Mouse (Mus musculus): Measurements from ENCODE around the gene Olfr686. TPM values are rescaled to one million over a fixed set of nuclear protein-coding genes. Genes with fewer than 3 reads are reported as not detected.

The Olfr686 gene
- polyA plus RNA-seq, 1 experiment: not detected

DNA sequence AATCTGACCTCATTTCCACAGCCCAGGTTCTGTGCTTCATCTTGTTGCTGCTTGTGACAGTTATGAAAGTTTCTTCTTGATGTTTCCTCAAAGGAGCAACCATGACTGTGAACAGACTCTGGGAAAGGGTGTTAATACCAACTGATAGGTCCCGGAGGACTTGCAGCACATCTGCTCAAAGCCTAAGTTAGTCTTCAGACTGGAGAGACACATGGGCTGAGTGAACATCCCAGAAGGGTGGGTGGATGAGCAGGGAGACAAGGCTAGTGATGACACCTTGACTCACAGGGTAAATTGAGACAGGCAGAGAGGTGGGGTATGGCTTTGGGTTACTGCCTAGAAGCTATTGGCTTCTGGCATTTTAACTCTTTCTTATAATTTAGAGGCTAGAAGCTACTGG, 21.4 kb downstream of the Olfr686 start, which contains the start of gene Olfr685:
TSS of gene Olfr685 (minus strand) at position 101 of the 400 bp plus-strand sequence.
- no peak within 1 kb of the TSS for H3K27ac ChIP-seq (ENCODE audit: insufficient read depth, low read depth, low read length)
- no peak within 1 kb of the TSS for H3K4me3 ChIP-seq (ENCODE audit: insufficient read depth, low read depth, low read length)
- 67% methylated on average over 1 of the region's 1 CpGs for WGBS
- no peak for TF ChIP-seq CTCF (IDR thresholded peaks at IDR 0.05; ENCODE audit: insufficient read depth, low read depth, low read length)
- no peak for TF ChIP-seq POLR2A (IDR thresholded peaks at IDR 0.05; ENCODE audit: insufficient read depth, low read depth, low read length)
- H3K4me1 ChIP-seq (ENCODE audit: control insufficient read depth, insufficient read depth, low read length): no peaks in the 10 kb centered on the region

DNA sequence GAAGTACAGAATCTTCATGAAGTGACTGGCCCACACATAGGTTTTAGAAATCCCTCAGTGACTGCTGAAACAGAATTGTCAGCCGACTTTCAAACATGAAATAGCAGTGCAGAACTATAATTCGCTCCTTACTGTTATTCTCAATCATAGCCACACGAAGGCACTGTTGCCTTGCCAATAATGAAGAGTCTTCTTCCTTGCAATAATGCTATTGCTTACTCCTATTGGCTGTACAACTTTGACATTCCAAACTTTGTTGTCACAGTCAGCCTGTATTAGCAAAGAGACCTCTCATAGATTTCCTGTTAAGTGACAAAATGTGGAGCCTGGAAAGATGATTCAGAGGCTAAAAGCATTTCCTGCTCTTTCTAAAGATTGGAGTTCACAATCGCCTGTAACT, 36.5 kb downstream of the Olfr686 start:
- no peak overlapping the region for H3K4me3 ChIP-seq (ENCODE audit: insufficient read depth, low read depth, low read length)
- TF ChIP-seq CTCF (IDR thresholded peaks at IDR 0.05; ENCODE audit: insufficient read depth, low read depth, low read length) (no peak), POLR2A (IDR thresholded peaks at IDR 0.05; ENCODE audit: insufficient read depth, low read depth, low read length) (no peak)
- no peaks in the 10 kb centered on the region for H3K4me1 ChIP-seq (ENCODE audit: control insufficient read depth, insufficient read depth, low read length)
- 64% methylated on average over 4 of the region's 4 CpGs for WGBS
- no peak overlapping the region for H3K27ac ChIP-seq (ENCODE audit: insufficient read depth, low read depth, low read length)

DNA sequence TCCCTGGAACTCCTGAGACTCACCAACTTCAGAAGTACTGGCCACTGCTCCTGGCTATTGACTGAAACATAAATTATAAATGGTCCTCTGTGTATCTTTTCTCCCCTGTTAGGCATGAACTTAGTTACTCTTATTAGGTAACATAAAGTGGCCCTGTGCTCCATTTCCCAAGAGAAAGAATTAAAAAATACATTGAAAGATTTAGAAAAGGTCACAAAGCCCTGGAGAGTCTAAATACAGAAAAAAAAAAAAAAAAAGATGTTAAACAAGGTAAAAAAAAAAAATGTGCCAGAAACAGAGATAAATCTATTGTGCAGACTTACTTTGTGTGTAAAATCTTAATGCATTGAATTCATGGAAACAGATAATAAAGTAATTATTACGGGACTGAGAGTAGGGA, 43.7 kb downstream of the Olfr686 start, which contains the start of gene Olfr684:
TSS of gene Olfr684 (minus strand) at position 101 of the 400 bp plus-strand sequence.
- H3K27ac ChIP-seq (ENCODE audit: insufficient read depth, low read depth, low read length): no peak within 1 kb of the TSS
- H3K4me1 ChIP-seq (ENCODE audit: control insufficient read depth, insufficient read depth, low read length): no peaks in the 10 kb centered on the region
- WGBS: 71% methylated on average over 1 of the region's 1 CpGs
- no peak for TF ChIP-seq CTCF (IDR thresholded peaks at IDR 0.05; ENCODE audit: insufficient read depth, low read depth, low read length)
- no peak within 1 kb of the TSS for H3K4me3 ChIP-seq (ENCODE audit: insufficient read depth, low read depth, low read length)

Other genes with a start within 250 kb of the Olfr686 start
- gene Olfr670, start 244.9 kb downstream of the Olfr686 start, polyA plus RNA-seq (2012; ENCODE audit: insufficient read depth, insufficient read length, low replicate concordance, missing spikeins): not detected in 2 replicates
- gene Olfr671, start 228.4 kb downstream of the Olfr686 start, polyA plus RNA-seq (2012; ENCODE audit: insufficient read depth, insufficient read length, low replicate concordance, missing spikeins): not detected in 2 replicates
- gene Olfr672, start 205.5 kb downstream of the Olfr686 start, polyA plus RNA-seq (2012; ENCODE audit: insufficient read depth, insufficient read length, low replicate concordance, missing spikeins): not detected in 2 replicates
- not detected in 2 replicates for gene Olfr675, start 179.0 kb downstream of the Olfr686 start, polyA plus RNA-seq (2012; ENCODE audit: insufficient read depth, insufficient read length, low replicate concordance, missing spikeins)
- gene Olfr676, start 174.8 kb downstream of the Olfr686 start, polyA plus RNA-seq (2012; ENCODE audit: insufficient read depth, insufficient read length, low replicate concordance, missing spikeins): not detected in 2 replicates
- gene Olfr677, start 156.1 kb downstream of the Olfr686 start, polyA plus RNA-seq (2012; ENCODE audit: insufficient read depth, insufficient read length, low replicate concordance, missing spikeins): not detected in 2 replicates
- not detected in 2 replicates for gene Olfr678, start 143.0 kb downstream of the Olfr686 start, polyA plus RNA-seq (2012; ENCODE audit: insufficient read depth, insufficient read length, low replicate concordance, missing spikeins)
- not detected in 2 replicates for gene Olfr679, start 126.3 kb downstream of the Olfr686 start, polyA plus RNA-seq (2012; ENCODE audit: insufficient read depth, insufficient read length, low replicate concordance, missing spikeins)
- not detected in 2 replicates for gene Olfr680-ps1, start 114.7 kb downstream of the Olfr686 start, polyA plus RNA-seq (2012; ENCODE audit: insufficient read depth, insufficient read length, low replicate concordance, missing spikeins)
- gene Olfr681, start 90.6 kb downstream of the Olfr686 start, polyA plus RNA-seq (2012; ENCODE audit: insufficient read depth, insufficient read length, low replicate concordance, missing spikeins): not detected in 2 replicates
- gene Olfr683, start 60.5 kb downstream of the Olfr686 start, polyA plus RNA-seq (2012; ENCODE audit: insufficient read depth, insufficient read length, low replicate concordance, missing spikeins): not detected in 2 replicates
- gene Olfr684, start 43.8 kb downstream of the Olfr686 start, polyA plus RNA-seq (2012; ENCODE audit: insufficient read depth, insufficient read length, low replicate concordance, missing spikeins): not detected in 2 replicates
- gene Olfr685, start 21.5 kb downstream of the Olfr686 start, polyA plus RNA-seq (2012; ENCODE audit: insufficient read depth, insufficient read length, low replicate concordance, missing spikeins): not detected in 2 replicates
- gene Olfr688, start 80.6 kb upstream of the Olfr686 start, polyA plus RNA-seq (2012; ENCODE audit: insufficient read depth, insufficient read length, low replicate concordance, missing spikeins): not detected in 2 replicates
- gene Olfr689, start 103.7 kb upstream of the Olfr686 start, polyA plus RNA-seq (2012; ENCODE audit: insufficient read depth, insufficient read length, low replicate concordance, missing spikeins): not detected in 2 replicates
- gene Olfr690, start 126.6 kb upstream of the Olfr686 start, polyA plus RNA-seq (2012; ENCODE audit: insufficient read depth, insufficient read length, low replicate concordance, missing spikeins): not detected in 2 replicates
- gene Olfr691, start 134.8 kb upstream of the Olfr686 start, polyA plus RNA-seq (2012; ENCODE audit: insufficient read depth, insufficient read length, low replicate concordance, missing spikeins): not detected in 2 replicates
- not detected in 2 replicates for gene Olfr692, start 160.7 kb upstream of the Olfr686 start, polyA plus RNA-seq (2012; ENCODE audit: insufficient read depth, insufficient read length, low replicate concordance, missing spikeins)
- not detected in 2 replicates for gene Gm5901, start 167.6 kb upstream of the Olfr686 start, polyA plus RNA-seq (2012; ENCODE audit: insufficient read depth, insufficient read length, low replicate concordance, missing spikeins)
- not detected in 2 replicates for gene Fam160a2, start 192.6 kb upstream of the Olfr686 start, polyA plus RNA-seq (2012; ENCODE audit: insufficient read depth, insufficient read length, low replicate concordance, missing spikeins)
- not detected in 2 replicates for gene Cnga4, start 197.1 kb upstream of the Olfr686 start, polyA plus RNA-seq (2012; ENCODE audit: insufficient read depth, insufficient read length, low replicate concordance, missing spikeins)
- gene Cckbr, start 218.2 kb upstream of the Olfr686 start, polyA plus RNA-seq (2012; ENCODE audit: insufficient read depth, insufficient read length, low replicate concordance, missing spikeins): not detected in 2 replicates

All from olfactory bulb, adult 2 months (tissue).